In genomic region chr6:55246441-55246840, GRCm38 (mm10) we compare ENCODE assay signal across 24 mouse cellular contexts. TPM values are rescaled to one million over a fixed set of nuclear protein-coding genes. Genes with fewer than 3 reads are reported as not detected.
DNase-seq lines count a peak whose midpoint lies in the region; TF ChIP-seq lines count a peak whose summit lies in the region.
"Had no signal": no experiment of that assay in that cellular context is flagged by ENCODE, and none has a peak within 500 bp of the region (broad histone marks: within the 10 kb centered on the region; RNA-seq: fewer than 3 reads in every experiment).

No protein-coding gene starts in this region.

- no peak for TF ChIP-seq CTCF in testis, adult 2 months (IDR thresholded peaks at IDR 0.05; ENCODE audit: control insufficient read depth, insufficient read depth, insufficient replicate concordance, low read depth, low read length)

- no peaks in the 10 kb centered on the region for H3K27me3 ChIP-seq in testis, adult 2 months (ENCODE audit: control insufficient read depth, insufficient read depth, low read length)
- H3K27me3 ChIP-seq: embryonic facial prominence, embryonic 12.5 days; embryonic facial prominence, embryonic 15.5 days; heart, embryonic 12.5 days; heart, embryonic 15.5 days; hindbrain, embryonic 12.5 days; hindbrain, embryonic 15.5 days; Patski had no signal

- intact Hi-C loops in heart, postnatal 14 days (cut with DNase I): loop anchor here (5.0 kb wide), 1 partner anchor 91 kb away; the partner anchor contains the start of gene Aqp1
- intact Hi-C loops in heart, postnatal 10 days (cut with DNase I): no loop called here

- H3K4me1 ChIP-seq in testis, adult 2 months (ENCODE audit: control insufficient read depth, insufficient read depth, low read length): no peaks in the 10 kb centered on the region
- H3K4me1 ChIP-seq: hindbrain, embryonic 12.5 days; hindbrain, embryonic 15.5 days had no signal

- no peak overlapping the region for H3K27ac ChIP-seq in testis, adult 2 months (ENCODE audit: control insufficient read depth, insufficient read depth, low read depth, low read length)
- H3K27ac ChIP-seq: embryonic facial prominence, embryonic 12.5 days; embryonic facial prominence, embryonic 15.5 days; heart, embryonic 15.5 days; hindbrain, embryonic 12.5 days; hindbrain, embryonic 15.5 days had no signal

- no peak overlapping the region for H3K4me3 ChIP-seq in testis, adult 2 months (ENCODE audit: control insufficient read depth, low read depth, low read length)
- H3K4me3 ChIP-seq: embryonic facial prominence, embryonic 12.5 days; embryonic facial prominence, embryonic 15.5 days; heart, embryonic 12.5 days; heart, embryonic 15.5 days; hindbrain, embryonic 12.5 days; hindbrain, embryonic 15.5 days had no signal

- peak; percentile 27; the same call in 1 of the 2 replicates for TF ChIP-seq POLR2A in testis, adult 2 months (IDR thresholded peaks at IDR 0.05; ENCODE audit: control insufficient read depth, low read depth, low read length)

- DNase-seq in heart, adult 11 months: peak; percentile 98
- DNase-seq in heart, postnatal 14 days: no peak
- peak; percentile 45 to 84 for DNase-seq in heart, adult 9 months (ENCODE audit: low spot score in 2 of 2)
- no peak for DNase-seq in heart, postnatal 10 days
- no peak for DNase-seq in testis, postnatal 14 days (ENCODE audit: low spot score)
- DNase-seq: adrenal gland, postnatal 10 days; adrenal gland, postnatal 36 days; B cell, adult 2 months; cerebellum, adult 11 months; cerebellum, adult 2 months; cerebellum, adult 9-11 months; cerebellum, postnatal 25 days; forebrain, postnatal 0 days; kidney, adult 2 months had no signal

- no peaks in the 10 kb centered on the region; the same call in 1 of the 2 replicates for H3K36me3 ChIP-seq in testis, adult 2 months (ENCODE audit: control insufficient read depth, insufficient read depth, low read length)
- H3K36me3 ChIP-seq: G1E; heart, embryonic 15.5 days; hindbrain, embryonic 12.5 days; hindbrain, embryonic 15.5 days had no signal

RNA-seq across cellular contexts. Expression of gene Mindy4, which starts 43.3 kb away (rescaled TPM):
- 1 to 10 TPM; 3.7 to 4.9 TPM for total RNA-seq in heart, postnatal 14 days (2021)
- 1 to 10 TPM; 4.9 to 5.2 TPM for total RNA-seq in heart, postnatal 10 days (2021)
- 61.8 and 84.2 TPM in 2 replicates for polyA plus RNA-seq in testis, adult 2 months (2012; rRNA removed)
- total RNA-seq: CH12.LX had no signal
- polyA plus RNA-seq: G1E had no signal

Comparison
In these comparisons a context has a peak if more than half of its experiments do, and no peak if none do; other contexts are left out.
1. DNase-seq: peak in heart, adult 11 months (single experiment) and heart, adult 9 months (2 of 2); none in heart, postnatal 14 days (0 of 2), heart, postnatal 10 days (0 of 2) and testis, postnatal 14 days (single experiment).